Mouse (Mus musculus): ENCODE data around the gene Plppr2. TPM values are rescaled to one million over a fixed set of nuclear protein-coding genes. Genes with fewer than 3 reads are reported as not detected.
A peak's percentile ranks its signal among the peaks of the same experiment; 100 is the strongest.

The Plppr2 gene
- polyA plus RNA-seq, 1 experiment from 2014 or later = 7.0 TPM

- peaks cover 22% of the 10 kb centered on the region for H3K4me1 ChIP-seq
- peak overlapping the region; percentile 71; the same call in 1 of the 2 replicates for H3K4me3 ChIP-seq
- no peak overlapping the region for H3K27ac ChIP-seq
- DNase-seq (ENCODE audit: low spot score) = no peak
- no peaks in the 10 kb centered on the region for H3K9me3 ChIP-seq
- no peaks in the 10 kb centered on the region for H3K36me3 ChIP-seq
- WGBS = 83% methylated on average over 4 of the region's 4 CpGs
- H3K27me3 ChIP-seq (ENCODE audit: insufficient read depth, poor library complexity, severe bottlenecking) = peaks cover 26% of the 10 kb centered on the region; the same call in 1 of the 2 replicates
These were observed 910 bp downstream of the Plppr2 start for GRCm38 (mm10) chr9:21937711-21938175.

GRCm38 (mm10) chr9:21938234-21938855, 1.5 kb downstream of the Plppr2 start:
- Histone ChIP-seq H3K27ac (no peak overlapping the region), H3K4me3 (no peak overlapping the region), H3K36me3 (no peaks in the 10 kb centered on the region), H3K9me3 (no peaks in the 10 kb centered on the region), H3K4me1 (peaks cover 17% of the 10 kb centered on the region), H3K27me3 (ENCODE audit: insufficient read depth, poor library complexity, severe bottlenecking) (peaks cover 27% of the 10 kb centered on the region)
- WGBS = 80% methylated on average over 4 of the region's 4 CpGs
- DNase-seq (ENCODE audit: low spot score) = no peak

- no peak overlapping the region for H3K4me3 ChIP-seq
- WGBS = 67% methylated on average over 11 of the region's 12 CpGs
- no peak overlapping the region for H3K27ac ChIP-seq
- DNase-seq (ENCODE audit: low spot score) = no peak
- peaks cover 56% of the 10 kb centered on the region for H3K27me3 ChIP-seq (ENCODE audit: insufficient read depth, poor library complexity, severe bottlenecking)
- H3K36me3 ChIP-seq = no peaks in the 10 kb centered on the region
- peaks cover 15% of the 10 kb centered on the region for H3K4me1 ChIP-seq
- H3K9me3 ChIP-seq = no peaks in the 10 kb centered on the region
These were observed 6.2 kb downstream of the Plppr2 start for GRCm38 (mm10) chr9:21943046-21943445.

- WGBS = 38% methylated on average over 12 of the region's 12 CpGs
- DNase-seq (ENCODE audit: low spot score) = no peak
- H3K4me3 ChIP-seq = no peak overlapping the region; the same call in 1 of the 2 replicates
- peaks cover 62% of the 10 kb centered on the region for H3K27me3 ChIP-seq (ENCODE audit: insufficient read depth, poor library complexity, severe bottlenecking)
- H3K36me3 ChIP-seq = no peaks in the 10 kb centered on the region
- peaks cover 15% of the 10 kb centered on the region for H3K4me1 ChIP-seq
- H3K27ac ChIP-seq = no peak overlapping the region
- H3K9me3 ChIP-seq = no peaks in the 10 kb centered on the region
These were observed 6.8 kb downstream of the Plppr2 start for GRCm38 (mm10) chr9:21943638-21944037.

- DNase-seq (ENCODE audit: low spot score) = peak; percentile 77
- 15% methylated on average over 23 of the region's 23 CpGs for WGBS
- H3K4me1 ChIP-seq = peaks cover 15% of the 10 kb centered on the region
- H3K4me3 ChIP-seq = peak overlapping the region; percentile 25; the same call in 1 of the 2 replicates
- no peak overlapping the region for H3K27ac ChIP-seq
- no peaks in the 10 kb centered on the region for H3K9me3 ChIP-seq
- H3K36me3 ChIP-seq = no peaks in the 10 kb centered on the region
- peaks cover 66% of the 10 kb centered on the region for H3K27me3 ChIP-seq (ENCODE audit: insufficient read depth, poor library complexity, severe bottlenecking)
These were observed 7.4 kb downstream of the Plppr2 start for GRCm38 (mm10) chr9:21944267-21944666.

GRCm38 (mm10) chr9:21947540-21948130, 10.8 kb downstream of the Plppr2 start:
- Histone ChIP-seq H3K36me3 (no peaks in the 10 kb centered on the region), H3K27ac (no peak overlapping the region), H3K4me3 (peak overlapping the region; percentile 38), H3K27me3 (ENCODE audit: insufficient read depth, poor library complexity, severe bottlenecking) (peaks cover 72% of the 10 kb centered on the region), H3K9me3 (no peaks in the 10 kb centered on the region), H3K4me1 (peaks cover 15% of the 10 kb centered on the region)
- no peak for DNase-seq (ENCODE audit: low spot score)
- 4% methylated on average over 23 of the region's 28 CpGs for WGBS

GRCm38 (mm10) chr9:21948146-21948545, 11.3 kb downstream of the Plppr2 start:
- H3K27ac ChIP-seq = no peak overlapping the region
- H3K27me3 ChIP-seq (ENCODE audit: insufficient read depth, poor library complexity, severe bottlenecking) = peaks cover 67% of the 10 kb centered on the region
- H3K4me1 ChIP-seq = peaks cover 15% of the 10 kb centered on the region
- DNase-seq (ENCODE audit: low spot score) = no peak
- H3K4me3 ChIP-seq = no peak overlapping the region
- H3K36me3 ChIP-seq = no peaks in the 10 kb centered on the region
- no peaks in the 10 kb centered on the region for H3K9me3 ChIP-seq
- 49% methylated on average over 8 of the region's 8 CpGs for WGBS

- H3K9me3 ChIP-seq = no peaks in the 10 kb centered on the region
- 62% methylated on average over 6 of the region's 6 CpGs for WGBS
- DNase-seq (ENCODE audit: low spot score) = no peak
- no peaks in the 10 kb centered on the region for H3K36me3 ChIP-seq
- H3K27me3 ChIP-seq (ENCODE audit: insufficient read depth, poor library complexity, severe bottlenecking) = peaks cover 60% of the 10 kb centered on the region
- H3K4me3 ChIP-seq = no peak overlapping the region
- H3K4me1 ChIP-seq = peaks cover 10% of the 10 kb centered on the region
- no peak overlapping the region for H3K27ac ChIP-seq
These were observed 12.0 kb downstream of the Plppr2 start for GRCm38 (mm10) chr9:21948790-21949189.

- peaks cover 47% of the 10 kb centered on the region for H3K27me3 ChIP-seq (ENCODE audit: insufficient read depth, poor library complexity, severe bottlenecking)
- 13% methylated on average over 11 of the region's 11 CpGs for WGBS
- no peak for DNase-seq (ENCODE audit: low spot score)
- H3K4me1 ChIP-seq = peaks cover 6% of the 10 kb centered on the region
- H3K36me3 ChIP-seq = no peaks in the 10 kb centered on the region
- no peak overlapping the region for H3K27ac ChIP-seq
- H3K9me3 ChIP-seq = no peaks in the 10 kb centered on the region
- no peak overlapping the region for H3K4me3 ChIP-seq
These were observed 13.5 kb downstream of the Plppr2 start for GRCm38 (mm10) chr9:21950322-21950721.

- H3K4me1 ChIP-seq = peaks cover 13% of the 10 kb centered on the region
- no peak overlapping the region for H3K4me3 ChIP-seq
- no peaks in the 10 kb centered on the region for H3K36me3 ChIP-seq
- no peaks in the 10 kb centered on the region for H3K9me3 ChIP-seq
- peaks cover 30% of the 10 kb centered on the region for H3K27me3 ChIP-seq (ENCODE audit: insufficient read depth, poor library complexity, severe bottlenecking)
- H3K27ac ChIP-seq = no peak overlapping the region
- WGBS = 78% methylated on average over 3 of the region's 3 CpGs
- DNase-seq (ENCODE audit: low spot score) = no peak
These were observed 15.1 kb downstream of the Plppr2 start for GRCm38 (mm10) chr9:21951977-21952376.

- Histone ChIP-seq H3K36me3 (peaks cover 12% of the 10 kb centered on the region; the same call in 1 of the 2 replicates), H3K9me3 (no peaks in the 10 kb centered on the region), H3K4me3 (no peak overlapping the region), H3K27ac (no peak overlapping the region), H3K27me3 (ENCODE audit: insufficient read depth, poor library complexity, severe bottlenecking) (peaks cover 14% of the 10 kb centered on the region), H3K4me1 (peaks cover 10% of the 10 kb centered on the region; the same call in 1 of the 2 replicates)
- no peak for DNase-seq (ENCODE audit: low spot score)
- WGBS = 4% methylated on average over 3 of the region's 3 CpGs
These were observed 16.8 kb downstream of the Plppr2 start for GRCm38 (mm10) chr9:21953600-21953999.

GRCm38 (mm10) chr9:21954635-21955034, 17.8 kb downstream of the Plppr2 start:
- no peak overlapping the region for H3K27ac ChIP-seq
- WGBS = 81% methylated on average over 3 of the region's 3 CpGs
- peaks cover 21% of the 10 kb centered on the region for H3K36me3 ChIP-seq
- peaks cover 12% of the 10 kb centered on the region for H3K27me3 ChIP-seq (ENCODE audit: insufficient read depth, poor library complexity, severe bottlenecking)
- H3K4me3 ChIP-seq = no peak overlapping the region
- DNase-seq (ENCODE audit: low spot score) = no peak
- H3K4me1 ChIP-seq = peaks cover 10% of the 10 kb centered on the region; the same call in 1 of the 2 replicates
- H3K9me3 ChIP-seq = no peaks in the 10 kb centered on the region

GRCm38 (mm10) chr9:21955225-21955569, 18.4 kb downstream of the Plppr2 start:
- Histone ChIP-seq H3K4me3 (peak overlapping the region; percentile 73), H3K36me3 (peaks cover 24% of the 10 kb centered on the region), H3K27me3 (ENCODE audit: insufficient read depth, poor library complexity, severe bottlenecking) (peaks cover 15% of the 10 kb centered on the region), H3K27ac (peak overlapping the region; percentile 94), H3K4me1 (peaks cover 10% of the 10 kb centered on the region; the same call in 1 of the 2 replicates), H3K9me3 (no peaks in the 10 kb centered on the region)
- WGBS = 2% methylated on average over 18 of the region's 18 CpGs
- DNase-seq (ENCODE audit: low spot score) = no peak
